Mouse (Mus musculus) adrenal gland, postnatal 14 days (tissue): ENCODE measurements around the gene Kcnq1. TPM values are rescaled to one million over a fixed set of nuclear protein-coding genes. Genes with fewer than 3 reads are reported as not detected.

Experiments
- DNase-seq: peaks from one replicate; pipeline ENCODE4 v3.0.0; 2021; ENCODE audit warnings: mixed read lengths
- total RNA-seq: library from RNA; stranded (reverse); gene quantifications from 2 replicates; pipeline ENCODE4 v1.2.3, GENCODE M21; 2021

Kcnq1 gene
- total RNA-seq, 1 experiment from 2014 or later: 6.1 TPM

DNA sequence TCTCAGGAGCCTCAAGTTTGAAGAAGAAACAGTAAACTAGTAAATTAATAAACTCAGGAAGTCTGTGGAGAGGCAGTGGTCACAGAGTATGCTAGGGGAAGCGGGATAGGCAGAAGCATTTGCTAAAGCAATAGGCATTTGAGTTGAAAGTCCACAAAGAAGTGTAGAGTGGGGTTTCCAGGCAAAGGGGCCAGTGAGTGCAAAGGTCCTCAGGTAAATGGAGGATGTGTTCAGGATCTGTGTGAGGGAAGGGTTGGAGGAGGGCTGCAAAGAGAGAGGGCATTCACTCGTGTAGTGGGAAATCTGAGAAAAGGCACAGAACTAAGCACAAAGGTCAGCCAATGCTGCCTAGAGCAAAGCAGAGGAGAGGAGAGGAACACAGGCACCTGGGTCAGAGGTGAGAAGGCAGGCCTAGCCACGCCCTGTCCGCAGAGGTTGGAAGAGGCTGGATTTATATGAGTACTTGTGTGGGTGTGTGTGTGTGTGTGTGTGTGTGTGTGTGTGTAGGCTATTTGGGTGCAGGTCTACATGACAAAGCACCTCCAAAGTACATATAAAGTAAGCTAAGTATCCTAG, 313.5 kb downstream of the Kcnq1 start:
- DNase-seq: no peak

DNA sequence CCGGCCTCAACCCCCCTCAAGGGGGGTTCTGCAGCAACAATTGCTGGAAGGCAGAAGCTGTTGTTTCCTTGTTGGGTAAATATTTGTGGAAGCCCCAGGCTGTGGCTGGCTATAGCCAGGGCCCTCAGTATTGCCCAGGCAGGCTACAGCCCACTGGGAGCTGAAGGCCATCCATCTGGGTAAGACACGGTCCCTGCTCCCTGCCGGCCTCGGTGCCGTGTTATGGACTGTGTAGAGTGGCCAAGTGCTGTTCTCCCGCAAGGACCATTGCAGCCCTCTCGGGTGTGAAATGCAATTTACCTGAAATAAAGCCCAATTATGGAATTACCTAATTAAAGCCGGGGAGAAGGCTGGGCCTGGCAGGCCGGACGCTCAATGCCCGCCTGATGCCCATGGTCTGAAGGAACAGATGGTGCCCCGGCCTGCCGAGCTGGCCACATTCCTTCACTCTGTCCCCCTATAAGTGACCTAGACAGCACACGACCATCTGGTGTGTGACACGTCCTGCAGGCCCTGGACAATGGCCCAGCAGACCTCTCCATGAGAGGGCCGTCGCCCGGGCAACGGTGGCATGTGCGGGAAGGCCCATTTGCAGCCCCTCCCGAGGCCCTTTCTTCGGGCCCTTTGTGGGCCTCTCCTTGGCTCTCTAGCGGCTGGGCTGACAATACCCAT, 322.1 kb downstream of the Kcnq1 start:
- no peak for DNase-seq

DNA sequence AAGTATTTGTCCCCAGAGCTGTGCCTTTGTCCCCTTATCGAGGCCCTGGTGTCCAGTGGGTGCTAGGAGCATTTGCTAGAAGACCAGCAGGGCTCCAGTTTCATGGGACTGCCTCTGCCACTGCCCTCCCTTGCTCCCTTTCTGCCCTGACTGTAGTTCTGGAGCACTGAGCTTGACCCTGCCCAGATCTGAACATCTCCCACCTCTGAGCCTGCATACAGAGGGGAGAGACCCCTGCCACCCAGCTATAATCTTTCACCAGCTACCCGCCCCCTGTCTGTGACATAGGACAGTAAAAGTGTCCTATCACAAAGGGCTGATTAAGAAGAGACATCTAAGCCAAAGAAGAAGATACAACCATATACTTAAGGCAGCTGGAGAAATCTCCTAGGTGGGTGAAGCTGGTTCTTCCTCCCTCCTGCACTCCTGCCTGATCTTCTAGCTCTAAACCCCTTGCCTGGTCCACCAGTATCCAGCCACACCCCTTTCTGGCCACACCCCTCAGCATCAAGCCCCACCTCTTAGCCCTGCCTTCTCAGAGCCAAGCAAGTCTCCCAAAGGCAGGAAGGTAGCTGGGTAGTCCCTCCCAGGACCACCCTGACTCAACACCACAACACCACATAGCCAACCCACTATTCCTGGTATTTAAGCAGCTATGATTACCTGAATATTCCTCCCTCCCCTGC, 322.8 kb downstream of the Kcnq1 start:
- DNase-seq: no peak

DNA sequence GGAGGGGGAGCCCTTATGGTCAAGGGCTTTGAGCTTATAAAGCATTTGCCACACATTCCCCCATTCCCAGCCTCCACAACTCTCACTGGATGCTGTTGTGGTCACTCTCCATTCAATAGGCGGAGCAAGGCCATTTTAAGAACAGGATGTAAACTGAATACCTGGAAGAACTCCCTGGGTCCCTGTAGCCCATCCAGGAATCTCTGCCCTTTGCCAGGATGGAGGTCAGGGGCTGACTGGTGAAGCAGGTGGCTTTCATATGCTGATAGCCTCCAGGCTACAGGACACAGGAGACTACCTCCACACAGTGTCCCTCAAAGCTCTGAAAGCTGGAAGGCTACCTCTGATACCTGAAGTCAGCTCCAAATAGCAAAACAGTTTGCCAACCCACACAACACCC, 326.5 kb downstream of the Kcnq1 start:
- no peak for DNase-seq

DNA sequence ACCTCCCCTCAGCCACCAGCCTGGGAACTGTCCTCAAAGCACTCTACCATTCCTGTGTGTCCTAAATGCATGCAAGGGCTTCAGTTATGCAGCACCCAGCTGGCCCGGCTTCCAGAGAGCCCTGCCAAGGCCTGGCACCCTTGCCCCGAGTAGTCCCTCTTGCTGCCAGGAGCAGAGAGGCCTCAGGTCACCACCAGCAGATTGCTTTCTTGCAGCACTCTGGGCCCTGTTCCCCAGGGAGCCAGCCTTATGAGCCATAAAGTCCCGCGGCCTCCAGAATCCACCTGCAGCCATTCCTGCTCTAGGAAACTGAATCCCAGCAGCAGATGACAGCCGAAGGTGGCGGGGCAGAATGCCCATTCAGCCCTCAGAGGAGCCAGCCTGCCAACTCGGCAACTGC, 327.2 kb downstream of the Kcnq1 start:
- DNase-seq: peak; percentile 83

DNA sequence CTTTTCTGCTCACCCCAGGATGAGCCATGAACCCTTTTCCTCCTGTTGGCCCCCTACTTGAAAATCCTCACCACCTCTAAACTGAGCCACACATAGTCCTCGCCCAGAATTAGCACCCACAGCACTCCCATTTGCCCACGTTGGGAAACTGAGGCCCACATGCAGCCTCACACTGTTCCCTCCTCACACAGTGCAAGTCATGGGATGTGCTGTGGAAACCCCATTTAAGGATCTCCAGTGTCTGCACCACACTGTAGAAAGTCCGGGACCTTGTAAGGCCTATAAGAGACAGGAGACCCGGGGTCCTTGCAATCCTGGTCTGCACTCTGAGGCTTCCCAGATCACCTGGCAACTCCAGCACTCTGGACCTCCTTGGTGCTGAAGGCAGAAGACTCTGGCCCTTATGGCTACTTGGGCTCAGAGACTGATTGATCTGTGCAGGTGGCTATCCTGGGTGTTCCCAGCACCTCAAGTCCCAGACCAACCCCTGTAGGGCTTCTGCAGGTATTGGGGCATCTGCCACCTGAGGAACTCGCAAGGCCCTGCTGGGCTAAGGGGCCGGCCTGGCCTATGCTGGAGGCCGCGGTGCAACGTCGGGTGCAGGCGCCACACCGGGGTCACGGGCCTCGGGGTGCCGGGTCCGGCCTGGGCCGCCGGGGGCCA, 331.2 kb downstream of the Kcnq1 start:
- DNase-seq: no peak

DNA sequence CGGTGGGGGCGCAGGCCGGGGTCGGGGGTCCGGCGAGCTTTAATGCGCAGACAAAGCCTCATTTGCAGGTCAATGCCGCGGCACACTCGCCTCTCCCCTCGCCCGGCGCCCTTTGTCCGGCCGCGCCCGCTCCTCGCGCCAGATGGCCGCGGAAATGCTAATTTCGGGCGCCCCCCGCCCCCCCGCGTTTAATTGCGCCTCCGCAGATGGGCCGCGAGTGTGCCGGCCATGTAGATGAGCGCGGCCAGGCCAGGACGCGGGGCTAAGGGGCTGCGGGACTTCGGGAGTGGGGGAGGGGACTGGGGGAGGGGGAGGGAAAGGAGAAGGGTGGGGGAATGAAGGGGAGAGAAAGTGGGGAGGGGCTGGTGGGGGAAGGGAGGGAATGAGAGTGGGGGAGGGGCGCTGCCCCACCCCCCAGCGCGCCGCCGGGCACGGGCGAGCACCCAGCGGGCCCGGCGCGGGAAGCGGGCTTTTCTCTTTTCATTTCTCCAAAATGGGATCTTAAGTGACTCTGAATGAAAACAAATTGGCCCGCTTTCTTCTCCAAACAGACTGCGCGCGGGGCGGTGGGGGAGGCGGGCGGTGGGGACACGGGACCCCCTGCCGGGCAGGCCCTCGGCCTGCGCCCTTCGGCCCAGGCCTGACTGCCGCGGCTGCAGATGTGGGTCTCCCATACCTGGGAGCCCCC, 331.9 kb downstream of the Kcnq1 start:
- peak; percentile 33 for DNase-seq

DNA sequence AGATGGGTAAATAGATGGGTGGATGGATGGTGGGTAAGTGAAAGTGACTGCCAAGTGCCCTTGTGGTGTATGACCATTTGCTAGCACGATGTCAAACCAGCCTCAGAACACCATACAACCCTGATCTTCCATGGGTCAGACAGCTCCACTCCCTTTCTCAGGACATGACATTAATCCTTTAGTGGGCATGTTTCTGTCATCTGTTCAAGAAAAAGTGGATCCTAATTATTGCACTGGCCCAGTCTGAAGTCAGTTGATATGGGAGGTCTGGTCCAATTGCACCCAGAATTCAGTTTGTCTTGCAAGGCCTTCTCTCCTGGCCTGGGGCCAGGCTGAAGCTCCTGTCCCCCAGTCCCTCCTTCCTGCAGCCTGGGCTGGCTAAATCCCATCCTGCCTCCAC, 332.8 kb downstream of the Kcnq1 start:
- no peak for DNase-seq

DNA sequence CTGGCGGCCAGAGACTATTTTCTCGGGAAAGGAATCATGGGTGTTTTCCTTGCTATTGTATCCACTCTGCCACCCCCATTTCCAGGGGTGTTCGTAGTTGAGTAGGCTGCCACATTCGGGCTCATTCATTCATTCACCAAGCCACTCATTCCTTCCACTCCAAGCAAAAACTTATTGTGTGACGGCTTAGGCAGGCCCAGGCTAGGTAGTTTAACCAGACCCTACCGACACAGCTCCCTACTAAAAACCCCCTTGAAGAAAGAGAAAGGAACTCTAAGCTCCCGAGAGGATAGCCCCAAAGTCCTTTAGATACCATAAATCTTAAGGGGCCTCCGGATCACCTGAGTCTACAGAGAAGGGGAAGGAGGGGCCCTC, 338.4 kb downstream of the Kcnq1 start:
- no peak for DNase-seq

DNA sequence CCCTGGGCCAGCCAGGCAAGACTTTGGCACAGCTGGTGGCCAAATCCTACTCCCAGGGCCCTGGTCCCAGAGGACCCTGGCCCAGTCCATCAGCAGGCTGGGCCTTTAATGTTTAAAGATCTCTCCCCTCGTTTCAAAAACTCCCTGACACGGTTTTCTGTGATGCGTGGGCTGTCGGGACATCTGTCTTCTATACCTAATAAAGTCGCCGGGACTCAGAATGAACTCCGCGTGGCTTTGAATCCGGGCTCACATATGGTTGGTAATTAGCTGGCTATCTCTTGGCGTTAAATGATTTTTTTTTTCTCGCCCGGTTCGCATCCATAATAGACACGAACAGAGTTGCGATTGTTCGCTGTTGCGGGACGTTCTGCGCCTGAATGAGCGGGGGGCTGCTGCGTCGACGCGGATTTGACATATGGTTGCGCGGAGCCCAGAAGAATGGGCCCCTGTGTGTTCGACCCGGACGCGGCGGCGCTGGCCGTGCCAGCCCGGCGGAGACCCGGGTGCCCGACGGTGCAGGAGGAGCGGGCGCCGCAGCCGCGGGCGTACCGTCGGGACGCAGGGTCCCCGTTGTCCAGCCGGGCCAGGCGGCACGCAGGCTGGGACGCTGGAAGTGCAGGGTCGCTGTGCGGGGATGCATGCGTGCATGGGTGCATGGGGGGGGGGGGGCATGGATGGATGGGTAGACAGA, 338.9 kb downstream of the Kcnq1 start:
- no peak for DNase-seq

DNA sequence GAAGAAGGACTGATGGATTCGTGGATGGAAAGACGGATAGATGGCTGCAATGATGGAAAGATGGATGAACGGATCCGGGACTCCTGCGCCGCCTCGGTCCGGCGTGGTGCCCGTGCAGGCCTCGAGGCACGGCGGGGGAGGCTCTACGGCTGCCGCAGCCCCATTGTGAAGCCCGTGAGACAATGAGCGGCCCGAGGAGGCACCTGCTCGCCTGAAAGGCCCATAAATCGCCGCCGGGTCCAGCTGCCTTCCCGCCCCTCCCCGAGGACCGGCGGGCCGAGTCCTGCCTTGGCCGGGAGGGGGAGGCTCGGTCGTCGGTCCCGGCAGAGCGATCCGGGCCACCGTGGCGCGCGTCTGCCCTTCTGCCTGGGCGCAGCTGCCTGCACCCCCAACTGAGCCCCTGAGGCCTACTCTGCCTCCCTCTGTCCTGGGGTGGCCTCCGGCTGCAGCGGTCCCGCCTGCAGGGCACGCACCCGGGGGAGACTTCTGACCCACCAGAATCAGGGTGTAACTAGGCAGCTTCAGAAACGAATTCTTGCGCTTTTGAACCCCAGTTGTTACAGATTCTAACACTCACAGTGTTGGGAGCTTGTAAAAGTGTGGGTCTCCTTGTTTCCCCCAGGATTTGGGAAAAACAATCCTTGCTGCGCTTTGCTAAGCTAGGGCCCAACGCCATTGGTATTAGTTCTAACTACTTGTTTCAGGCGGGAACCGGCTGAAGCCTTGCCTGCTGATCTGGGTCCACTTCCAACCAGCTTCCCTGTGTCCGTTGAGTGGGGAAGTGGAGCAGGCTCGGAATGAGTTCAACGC, 339.7 kb downstream of the Kcnq1 start:
- DNase-seq: peak; percentile 36

DNA sequence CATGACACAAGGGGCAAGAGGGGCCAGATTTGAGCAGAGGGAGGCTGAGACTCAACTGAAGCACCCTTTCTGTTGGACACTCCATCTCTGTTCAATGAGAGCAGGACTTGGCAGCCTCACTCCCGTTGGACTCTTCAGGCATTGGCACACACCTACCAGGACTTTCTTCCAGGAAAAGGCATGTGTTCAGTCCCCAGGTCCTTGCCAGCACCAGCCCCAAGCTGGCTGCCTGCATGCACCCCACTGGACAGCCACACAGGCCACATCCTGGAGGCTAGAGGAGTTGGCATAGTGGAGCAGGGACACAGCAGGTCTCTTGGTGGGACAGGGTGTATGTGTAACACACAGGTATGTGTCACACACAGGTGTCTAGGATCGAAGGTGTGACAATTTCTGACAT, 341.0 kb downstream of the Kcnq1 start:
- DNase-seq: peak; percentile 60

DNA sequence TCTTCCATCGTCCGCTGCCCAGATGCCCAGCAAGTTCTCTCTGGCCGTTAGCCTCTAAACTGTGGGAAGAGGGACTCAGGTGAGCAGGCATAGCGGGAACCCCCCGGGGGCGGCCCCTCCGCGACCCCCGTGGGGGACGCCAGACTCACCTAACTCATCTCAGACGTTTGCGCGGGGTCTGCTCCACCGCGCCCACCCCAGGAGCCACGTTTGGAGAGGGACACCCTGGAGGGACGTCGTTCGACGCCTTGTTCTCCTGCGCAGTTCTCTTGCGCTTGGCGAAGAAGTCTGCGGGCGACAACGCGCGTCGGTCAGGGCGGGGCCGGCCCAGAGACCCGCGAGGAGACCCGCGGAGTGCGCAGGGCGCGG, 352.8 kb downstream of the Kcnq1 start:
- no peak for DNase-seq

DNA sequence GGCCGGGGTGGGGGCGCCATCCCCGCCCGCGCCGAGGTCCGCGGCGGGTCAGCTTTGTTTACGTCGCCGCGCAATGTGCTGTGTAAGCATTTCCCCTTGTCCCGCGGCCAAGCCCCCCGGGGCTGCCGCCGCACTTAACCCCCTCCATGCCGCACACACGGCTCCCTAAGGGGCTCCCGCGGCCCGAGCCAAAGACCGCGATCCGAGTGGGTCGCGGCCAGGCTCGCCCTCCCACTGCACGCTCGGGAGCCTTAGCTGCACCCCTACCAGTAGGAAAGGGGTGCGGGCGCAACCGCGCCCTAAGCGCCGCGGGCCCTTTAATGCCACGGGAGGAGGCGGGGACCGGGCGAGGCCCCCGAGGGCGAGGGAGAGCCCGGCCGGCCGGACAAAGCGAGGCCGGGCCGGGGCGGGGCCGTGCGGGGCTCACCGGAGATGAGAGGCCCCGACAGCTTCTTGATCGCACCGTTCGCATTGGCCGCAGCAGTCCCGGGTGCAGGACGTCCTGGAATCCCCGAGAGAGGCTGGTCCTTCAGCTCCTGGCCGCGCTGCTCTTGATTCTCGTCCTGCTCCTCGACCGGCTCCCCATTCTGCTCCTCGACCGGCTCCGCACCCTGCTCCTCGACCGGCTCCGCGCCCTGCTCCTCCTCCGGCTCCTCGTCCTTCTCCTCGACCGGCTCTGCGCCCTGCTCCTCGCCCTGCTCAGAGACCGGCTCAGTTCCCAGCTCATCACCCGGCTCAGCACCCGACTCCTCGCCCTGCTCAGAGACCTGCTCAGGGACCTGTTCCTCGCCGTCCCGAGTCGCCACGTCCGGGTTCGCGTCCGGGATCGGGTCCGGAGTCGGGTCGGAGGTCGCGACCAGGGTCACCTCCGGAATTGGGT, 353.4 kb downstream of the Kcnq1 start:
- peak; percentile 76 for DNase-seq

DNA sequence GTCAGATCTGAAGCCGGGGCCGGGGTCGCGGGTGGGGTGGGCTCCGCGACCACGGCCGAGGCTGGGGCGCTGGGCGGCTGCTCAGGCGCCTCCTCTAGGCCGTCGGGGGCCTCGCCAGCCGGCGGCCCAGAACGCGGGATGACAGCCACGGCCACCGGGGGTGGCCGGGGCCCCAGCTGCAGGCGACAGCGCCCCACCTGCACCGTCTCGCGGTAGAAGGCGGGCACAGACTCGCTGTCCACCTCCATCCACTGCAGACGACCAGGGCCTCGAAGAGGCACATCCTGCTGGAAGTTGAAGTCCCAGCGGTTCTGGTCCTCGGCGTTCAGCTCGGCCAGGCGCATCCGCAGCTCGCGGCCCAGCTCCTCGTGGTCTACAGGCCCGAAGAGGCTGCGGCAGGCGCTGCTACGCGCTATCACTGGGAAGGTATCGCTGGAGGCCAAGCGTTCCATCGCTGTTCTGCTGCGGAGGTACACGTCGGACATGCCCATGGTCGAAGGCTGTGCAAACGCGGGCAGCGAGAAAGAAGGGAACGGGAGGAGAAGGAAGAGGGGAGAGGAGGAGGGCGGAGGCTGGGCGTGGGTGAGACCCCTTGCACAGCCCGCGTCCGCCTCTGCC, 354.2 kb downstream of the Kcnq1 start:
- DNase-seq: peak; percentile 28

DNA sequence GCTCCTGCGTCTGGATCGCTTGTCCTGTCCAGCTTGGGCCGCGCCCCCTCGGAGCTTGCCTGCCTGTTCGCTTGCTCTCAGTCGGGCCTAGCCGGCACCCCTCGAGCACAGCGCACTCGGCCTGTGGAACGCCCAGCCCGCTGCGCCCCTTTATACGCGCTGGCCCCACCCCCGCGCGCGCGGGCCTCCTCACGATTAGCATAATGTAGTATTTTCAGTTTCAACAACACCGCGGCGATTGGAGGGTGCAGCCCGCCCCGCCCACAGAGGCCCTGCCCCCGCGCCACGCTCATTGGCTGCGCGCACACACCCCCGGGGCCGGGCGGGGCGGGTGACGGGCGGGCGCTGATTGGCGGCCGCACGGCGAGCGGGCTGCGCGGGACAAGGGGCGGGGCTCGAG, 354.7 kb downstream of the Kcnq1 start, which contains the start of gene Cdkn1c:
Gene Cdkn1c, minus strand, starts transcription at position 177 of the 400 bp plus-strand sequence.
- DNase-seq: peak; percentile 93

DNA sequence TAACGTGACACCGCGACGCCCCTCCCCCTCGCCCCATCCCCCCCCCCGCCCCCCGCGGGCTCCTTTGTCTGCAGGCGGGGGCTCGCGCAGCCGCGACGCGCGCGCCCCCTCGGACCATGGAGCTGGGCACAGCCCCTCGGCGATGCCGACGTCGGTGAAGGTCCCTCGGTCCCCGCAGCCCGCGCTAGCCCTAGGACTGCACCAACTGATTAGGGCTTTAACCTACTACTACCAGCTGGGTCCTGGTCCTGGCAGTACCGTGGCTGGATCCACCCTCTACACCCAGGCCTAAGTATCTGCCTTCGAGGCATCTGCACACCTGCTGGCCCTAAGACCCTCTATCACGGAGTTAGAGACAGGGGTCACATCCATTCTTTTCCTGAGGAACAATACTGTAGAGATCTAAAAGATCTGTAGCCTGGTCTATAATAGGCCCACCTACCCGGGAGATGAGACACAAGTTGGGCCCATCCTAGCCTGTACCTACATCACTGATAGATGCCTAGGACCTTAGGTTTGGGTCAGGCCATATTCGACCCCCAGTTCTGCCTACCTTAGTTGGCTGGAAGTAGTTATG, 355.2 kb downstream of the Kcnq1 start:
- DNase-seq: no peak

DNA sequence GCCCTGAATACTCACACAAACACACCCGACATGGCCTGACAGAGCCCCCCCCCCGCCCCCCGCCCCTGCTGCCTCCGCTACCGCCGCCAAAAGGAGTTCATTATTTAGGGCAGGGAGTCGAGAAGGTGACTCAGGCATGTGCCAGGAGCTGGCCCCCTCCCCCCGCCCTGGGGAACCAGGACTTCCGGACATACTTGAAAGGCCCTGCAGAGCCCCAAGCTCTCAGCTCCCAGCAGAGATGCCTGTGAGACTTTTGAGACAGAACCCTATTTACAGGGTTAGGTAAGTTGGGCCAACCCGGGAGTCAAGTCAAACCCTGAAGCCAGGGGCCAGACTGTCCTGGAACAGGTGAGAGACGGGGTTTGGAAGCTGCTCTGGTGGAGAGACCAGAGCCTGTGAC, 355.8 kb downstream of the Kcnq1 start:
- peak; percentile 40 for DNase-seq

DNA sequence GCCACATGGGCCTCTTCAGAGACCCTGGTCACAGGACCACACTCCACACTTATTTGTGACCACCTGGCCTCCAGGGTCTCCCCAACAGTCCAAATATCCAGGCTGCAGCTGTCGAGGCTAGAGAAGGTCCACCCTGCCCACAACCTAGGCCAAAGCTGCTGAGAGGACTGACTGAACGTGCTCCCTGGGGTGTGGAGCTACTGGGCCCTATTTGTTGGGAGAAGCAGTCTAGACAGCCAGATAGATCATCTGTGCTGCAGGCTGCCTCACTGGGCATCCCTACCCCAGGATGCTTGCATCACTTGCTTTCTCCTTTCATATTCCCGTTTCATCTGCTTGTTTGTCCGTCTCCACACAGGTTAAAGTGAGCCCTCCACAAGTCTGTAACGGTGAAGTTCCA, 356.4 kb downstream of the Kcnq1 start:
- no peak for DNase-seq
